Mouse (Mus musculus) right cerebral cortex, postnatal 4 days (tissue): ENCODE results near the gene Slc12a8.

ENCODE experiments used
- DNase-seq: peaks from one replicate; pipeline ENCODE4 v3.0.0-alpha.2; 2022

Slc12a8 gene

DNA sequence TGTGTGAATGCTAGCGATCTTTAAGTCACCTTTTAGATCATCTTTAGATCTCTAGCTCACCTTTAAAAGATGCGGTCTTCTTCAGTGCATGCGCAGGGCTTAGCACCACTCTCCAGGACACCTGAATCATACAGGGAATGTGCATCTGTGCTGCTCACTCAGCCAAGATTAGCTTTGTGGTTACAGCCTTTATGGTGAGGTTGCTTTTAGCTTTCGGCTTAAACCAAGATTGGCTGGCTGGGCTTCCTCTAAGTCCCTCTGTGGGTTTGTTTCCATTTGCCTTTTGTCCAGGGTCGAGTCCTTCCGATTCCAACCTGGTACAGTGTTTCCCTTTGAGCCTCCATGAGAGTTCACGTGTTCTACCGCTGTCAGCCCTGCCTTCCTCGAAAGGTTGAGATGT lies 187.2 kb downstream of the Slc12a8 start:
- no peak for DNase-seq

DNA sequence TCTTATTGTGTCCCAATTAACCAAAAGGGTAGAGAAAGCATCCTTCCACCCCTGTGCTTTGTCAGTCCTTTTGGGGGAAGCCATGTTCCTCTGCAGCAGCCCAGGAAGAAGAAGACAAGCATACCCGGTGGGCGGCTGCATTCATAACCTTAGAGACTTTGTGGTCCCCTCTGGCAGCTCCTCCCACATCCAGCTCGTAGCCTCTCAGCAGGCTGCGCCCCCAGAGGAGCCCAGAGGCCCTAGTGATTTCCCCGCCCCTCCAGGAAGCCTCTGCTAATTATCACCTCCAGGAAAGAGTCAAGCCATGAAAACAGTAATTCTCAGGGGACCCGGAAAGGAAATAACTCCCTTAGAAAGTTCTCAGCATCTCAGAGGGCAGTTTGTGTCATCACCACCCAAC lies 188.1 kb downstream of the Slc12a8 start:
- DNase-seq: no peak

DNA sequence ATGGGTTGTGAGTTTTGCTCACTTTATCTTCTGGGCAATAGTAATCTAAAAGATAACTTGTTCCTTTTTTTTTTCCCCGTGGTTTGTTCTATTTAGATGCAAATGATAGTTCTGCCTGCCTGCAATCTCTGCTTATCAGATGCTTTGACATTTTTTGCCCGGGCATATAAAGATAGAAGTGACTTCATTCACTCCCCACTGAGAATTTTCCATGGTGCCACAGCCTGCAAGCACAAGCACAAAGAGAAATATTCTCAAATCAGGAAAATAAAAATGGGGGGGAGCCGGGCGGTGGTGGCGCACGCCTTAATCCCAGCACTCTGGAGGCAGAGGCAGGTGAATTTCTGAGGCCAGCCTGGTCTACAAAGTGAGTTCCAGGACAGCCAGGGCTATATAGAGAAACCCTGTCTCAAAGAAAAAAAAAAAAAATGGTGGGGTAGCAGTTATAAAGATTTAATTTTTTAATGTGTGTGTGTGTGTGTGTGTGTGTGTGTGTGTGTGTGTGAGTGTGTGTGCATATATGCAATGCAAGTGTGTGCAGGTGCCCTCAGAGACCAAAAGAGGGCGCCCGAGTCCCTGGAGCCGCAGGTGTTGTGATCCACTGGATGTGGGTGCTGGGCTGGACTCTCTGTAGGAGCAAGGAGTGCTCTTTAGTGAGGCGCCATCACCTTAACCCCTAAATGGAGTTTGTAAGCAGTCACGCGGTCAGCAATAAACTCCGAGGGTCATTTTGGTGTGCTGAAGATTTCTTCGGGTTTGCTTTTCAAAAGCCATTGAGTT lies 189.2 kb downstream of the Slc12a8 start:
- no peak for DNase-seq

DNA sequence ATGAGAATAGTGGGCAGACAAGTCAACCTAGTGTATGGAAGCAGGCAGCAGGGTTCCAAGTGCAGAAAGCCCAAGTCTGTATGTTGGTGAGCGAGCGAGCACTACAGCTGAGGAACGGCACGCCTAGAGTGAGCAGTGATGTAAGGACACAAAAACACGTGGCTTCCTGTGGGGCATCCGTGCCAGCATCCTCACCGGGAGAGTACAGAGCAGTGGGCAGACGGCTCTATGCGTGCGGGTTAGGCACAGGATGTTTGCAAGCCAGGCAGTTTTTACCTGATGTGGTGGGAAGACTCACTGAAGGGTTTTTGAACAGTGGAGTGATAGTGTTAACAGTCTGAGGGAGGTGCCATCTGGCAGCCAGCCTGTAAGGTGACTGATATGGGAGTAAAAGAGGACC lies 190.9 kb downstream of the Slc12a8 start:
- no peak for DNase-seq

DNA sequence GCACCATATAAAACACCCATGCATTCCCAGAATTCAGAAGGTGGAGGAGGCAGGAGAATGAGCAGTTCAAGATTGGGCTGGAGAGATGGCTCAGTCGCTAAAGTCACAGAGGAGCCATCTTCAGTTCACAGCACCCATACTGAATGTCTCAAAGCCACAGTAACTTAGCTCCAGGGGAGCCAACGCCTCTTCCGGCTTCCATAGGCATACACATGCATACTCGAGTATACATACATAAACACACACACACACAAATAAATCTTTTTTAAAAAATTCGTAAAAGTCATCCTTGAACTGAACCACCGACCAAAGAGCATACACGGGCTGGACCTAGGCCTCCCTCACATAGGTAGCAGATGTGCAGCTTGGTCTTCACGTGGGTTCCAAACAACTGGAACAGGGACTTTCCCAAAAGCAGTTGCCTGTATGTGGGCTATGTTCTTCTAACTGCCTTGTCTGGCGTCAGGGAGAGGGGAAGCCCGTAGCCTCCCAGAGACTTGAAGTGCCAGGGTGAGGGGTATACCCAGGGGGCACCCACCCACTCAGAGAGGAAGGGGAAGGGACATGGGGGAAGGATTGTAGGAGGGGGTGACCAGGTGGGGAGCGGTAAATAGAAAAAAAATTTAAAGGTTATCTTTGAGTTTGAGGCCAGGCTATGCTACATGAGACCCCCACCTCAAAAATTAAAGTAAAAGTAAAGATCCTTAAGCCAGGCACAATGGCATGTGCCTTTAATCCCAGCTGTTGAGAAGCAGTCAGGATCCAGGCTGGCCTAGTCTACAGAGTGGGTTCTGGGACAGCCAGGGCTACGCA lies 191.7 kb downstream of the Slc12a8 start:
- no peak for DNase-seq
